Mouse (Mus musculus) stomach, embryonic 16.5 days (tissue): ENCODE measurements around the gene Qrich2. TPM values are rescaled to one million over a fixed set of nuclear protein-coding genes. Genes with fewer than 3 reads are reported as not detected.

Source experiments
- ATAC-seq: fragments of 200-750 bp; cut with Nextera tagmentation; 2 replicates; pipeline ENCODE4 v1.8.0; 2017; ENCODE audit warnings: moderate number of reproducible peaks, moderate TSS enrichment; ENCODE audit not compliant: insufficient read depth, low FRiP score
- H3K27ac ChIP-seq: fragments of 300-500 bp; sonication (generic); 2 replicates; pipeline ENCODE4 v1.5.1; 2014; ENCODE audit warnings: low read length
- H3K27me3 ChIP-seq: fragments of 300-500 bp; sonication (generic); 2 replicates; pipeline ENCODE4 v1.6.1; 2014; ENCODE audit warnings: low read length, control low read depth, mixed read lengths; ENCODE audit not compliant: control insufficient read depth, insufficient read depth
- H3K36me3 ChIP-seq: fragments of 300-500 bp; sonication (generic); 2 replicates; pipeline ENCODE4 v1.6.1; 2014; ENCODE audit warnings: low read length; ENCODE audit not compliant: control insufficient read depth, insufficient read depth
- H3K4me1 ChIP-seq: fragments of 300-500 bp; sonication (generic); 2 replicates; pipeline ENCODE4 v1.6.1; 2014; ENCODE audit warnings: low read length, control low read depth, mixed read lengths; ENCODE audit not compliant: control insufficient read depth, insufficient read depth
- H3K4me2 ChIP-seq: fragments of 300-500 bp; sonication (generic); 2 replicates; pipeline ENCODE4 v1.6.1; 2014; ENCODE audit warnings: low read depth, low read length, mixed read lengths
- H3K4me3 ChIP-seq: fragments of 300-500 bp; sonication (generic); replicated peaks from 2 replicates; pipeline ENCODE4 v1.5.1; 2014; ENCODE audit warnings: mild to moderate bottlenecking, low read length
- H3K9ac ChIP-seq: fragments of 300-500 bp; sonication (generic); 2 replicates; pipeline ENCODE4 v1.6.1; 2014; ENCODE audit warnings: low read length
- H3K9me3 ChIP-seq: fragments of 300-500 bp; sonication (generic); replicated peaks from 2 replicates; pipeline ENCODE4 v1.6.1; 2016; ENCODE audit warnings: low read length, control low read depth; ENCODE audit not compliant: control insufficient read depth
- WGBS: fragments of 180-500 bp; shearing (Covaris S2); extraction: QIAGEN DNeasy Blood & Tissue Kit; methylation state at CpG from one replicate; pipeline ENCODE4 v1.1.7; 2014; 5-methylcytosine and 5-hydroxymethylcytosine counted together
- polyA plus RNA-seq: library from polyadenylated mRNA; unstranded; fragments of >200 nt; fragmentation: Nextera tagmentation; extraction: Ambion mirVana; gene quantifications from 2 replicates; pipeline ENCODE4 v1.2.1, GENCODE M21; 2015

Qrich2 gene
- polyA plus RNA-seq, 1 experiment from 2014 or later = 0.53 TPM

GRCm38 (mm10) chr11:116443311-116443710 is 22.7 kb downstream of the Qrich2 start:
- Histone ChIP-seq H3K27me3 (peaks cover 6% of the 10 kb centered on the region), H3K27ac (no peak overlapping the region), H3K9ac (no peak overlapping the region), H3K36me3 (no peaks in the 10 kb centered on the region), H3K4me1 (peaks cover 6% of the 10 kb centered on the region), H3K4me3 (no peak overlapping the region), H3K4me2 (no peak overlapping the region), H3K9me3 (no peaks in the 10 kb centered on the region)
- 82% methylated on average over 6 of the region's 6 CpGs for WGBS
- ATAC-seq = no peak

- no peak overlapping the region for H3K27ac ChIP-seq
- ATAC-seq = no peak
- no peaks in the 10 kb centered on the region for H3K9me3 ChIP-seq
- H3K36me3 ChIP-seq = no peaks in the 10 kb centered on the region
- WGBS = 65% methylated on average over 6 of the region's 6 CpGs
- peaks cover 6% of the 10 kb centered on the region for H3K4me1 ChIP-seq
- no peak overlapping the region for H3K4me2 ChIP-seq
- H3K27me3 ChIP-seq = peaks cover 6% of the 10 kb centered on the region
- H3K9ac ChIP-seq = no peak overlapping the region
- no peak overlapping the region for H3K4me3 ChIP-seq
These were observed 23.2 kb downstream of the Qrich2 start for GRCm38 (mm10) chr11:116442867-116443177.

GRCm38 (mm10) chr11:116442129-116442866 is 23.7 kb downstream of the Qrich2 start:
- Histone ChIP-seq H3K4me3 (no peak overlapping the region), H3K4me1 (peaks cover 9% of the 10 kb centered on the region), H3K9ac (no peak overlapping the region), H3K4me2 (no peak overlapping the region), H3K36me3 (no peaks in the 10 kb centered on the region), H3K9me3 (no peaks in the 10 kb centered on the region), H3K27me3 (peaks cover 6% of the 10 kb centered on the region; the same call in 1 of the 2 replicates), H3K27ac (no peak overlapping the region)
- no peak for ATAC-seq
- WGBS = 73% methylated on average over 15 of the region's 15 CpGs

- 69% methylated on average over 7 of the region's 7 CpGs for WGBS
- peaks cover 21% of the 10 kb centered on the region for H3K4me1 ChIP-seq
- no peaks in the 10 kb centered on the region for H3K27me3 ChIP-seq
- H3K9me3 ChIP-seq = no peaks in the 10 kb centered on the region
- H3K4me2 ChIP-seq = no peak overlapping the region
- no peak for ATAC-seq
- no peak overlapping the region for H3K4me3 ChIP-seq
- H3K9ac ChIP-seq = no peak overlapping the region
- no peaks in the 10 kb centered on the region for H3K36me3 ChIP-seq
- H3K27ac ChIP-seq = no peak overlapping the region
These were observed 25.5 kb downstream of the Qrich2 start for GRCm38 (mm10) chr11:116440408-116441068.

GRCm38 (mm10) chr11:116439269-116440240 is 26.5 kb downstream of the Qrich2 start:
- H3K4me3 ChIP-seq = no peak overlapping the region
- WGBS = 73% methylated on average over 19 of the region's 19 CpGs
- no peak for ATAC-seq
- peaks cover 20% of the 10 kb centered on the region for H3K4me1 ChIP-seq
- no peaks in the 10 kb centered on the region for H3K9me3 ChIP-seq
- no peaks in the 10 kb centered on the region for H3K36me3 ChIP-seq
- H3K9ac ChIP-seq = no peak overlapping the region
- no peaks in the 10 kb centered on the region for H3K27me3 ChIP-seq
- H3K27ac ChIP-seq = no peak overlapping the region
- no peak overlapping the region for H3K4me2 ChIP-seq

- ATAC-seq = no peak
- no peaks in the 10 kb centered on the region for H3K36me3 ChIP-seq
- no peaks in the 10 kb centered on the region for H3K27me3 ChIP-seq
- no peak overlapping the region; the same call in 1 of the 2 replicates for H3K9ac ChIP-seq
- peaks cover 22% of the 10 kb centered on the region for H3K4me1 ChIP-seq
- 79% methylated on average over 11 of the region's 11 CpGs for WGBS
- H3K4me3 ChIP-seq = no peak overlapping the region
- no peaks in the 10 kb centered on the region for H3K9me3 ChIP-seq
- no peak overlapping the region for H3K4me2 ChIP-seq
- no peak overlapping the region for H3K27ac ChIP-seq
These were observed 28.5 kb downstream of the Qrich2 start for GRCm38 (mm10) chr11:116437541-116437940.

GRCm38 (mm10) chr11:116436725-116437331 is 29.2 kb downstream of the Qrich2 start:
- ATAC-seq = no peak
- no peaks in the 10 kb centered on the region for H3K27me3 ChIP-seq
- H3K9me3 ChIP-seq = no peaks in the 10 kb centered on the region
- WGBS = 36% methylated on average over 4 of the region's 4 CpGs
- H3K27ac ChIP-seq = peak overlapping the region; percentile 97; the same call in 1 of the 2 replicates
- peak overlapping the region; percentile 58 for H3K9ac ChIP-seq
- H3K4me2 ChIP-seq = peak overlapping the region; percentile 71
- 0 out of 2 replicates have a peak overlapping the region, but pooled peaks have one; percentile 6 for H3K4me3 ChIP-seq
- peaks cover 22% of the 10 kb centered on the region for H3K4me1 ChIP-seq
- no peaks in the 10 kb centered on the region for H3K36me3 ChIP-seq

- peak overlapping the region; percentile 71 for H3K4me2 ChIP-seq
- peaks cover 28% of the 10 kb centered on the region for H3K4me1 ChIP-seq
- H3K27ac ChIP-seq = peak overlapping the region; percentile 97
- ATAC-seq = no peak
- 36% methylated on average over 5 of the region's 5 CpGs for WGBS
- H3K9me3 ChIP-seq = no peaks in the 10 kb centered on the region
- H3K27me3 ChIP-seq = no peaks in the 10 kb centered on the region
- H3K36me3 ChIP-seq = no peaks in the 10 kb centered on the region
- H3K4me3 ChIP-seq = peak overlapping the region; percentile 82
- H3K9ac ChIP-seq = peak overlapping the region; percentile 58
These were observed 29.9 kb downstream of the Qrich2 start for GRCm38 (mm10) chr11:116435992-116436724.
